Mouse (Mus musculus) heart, adult 11 months (tissue): ENCODE data around the gene Miga2.

Experiments
- DNase-seq: peaks from one replicate; pipeline ENCODE4 v3.0.0; 2022

Gene Miga2

DNA sequence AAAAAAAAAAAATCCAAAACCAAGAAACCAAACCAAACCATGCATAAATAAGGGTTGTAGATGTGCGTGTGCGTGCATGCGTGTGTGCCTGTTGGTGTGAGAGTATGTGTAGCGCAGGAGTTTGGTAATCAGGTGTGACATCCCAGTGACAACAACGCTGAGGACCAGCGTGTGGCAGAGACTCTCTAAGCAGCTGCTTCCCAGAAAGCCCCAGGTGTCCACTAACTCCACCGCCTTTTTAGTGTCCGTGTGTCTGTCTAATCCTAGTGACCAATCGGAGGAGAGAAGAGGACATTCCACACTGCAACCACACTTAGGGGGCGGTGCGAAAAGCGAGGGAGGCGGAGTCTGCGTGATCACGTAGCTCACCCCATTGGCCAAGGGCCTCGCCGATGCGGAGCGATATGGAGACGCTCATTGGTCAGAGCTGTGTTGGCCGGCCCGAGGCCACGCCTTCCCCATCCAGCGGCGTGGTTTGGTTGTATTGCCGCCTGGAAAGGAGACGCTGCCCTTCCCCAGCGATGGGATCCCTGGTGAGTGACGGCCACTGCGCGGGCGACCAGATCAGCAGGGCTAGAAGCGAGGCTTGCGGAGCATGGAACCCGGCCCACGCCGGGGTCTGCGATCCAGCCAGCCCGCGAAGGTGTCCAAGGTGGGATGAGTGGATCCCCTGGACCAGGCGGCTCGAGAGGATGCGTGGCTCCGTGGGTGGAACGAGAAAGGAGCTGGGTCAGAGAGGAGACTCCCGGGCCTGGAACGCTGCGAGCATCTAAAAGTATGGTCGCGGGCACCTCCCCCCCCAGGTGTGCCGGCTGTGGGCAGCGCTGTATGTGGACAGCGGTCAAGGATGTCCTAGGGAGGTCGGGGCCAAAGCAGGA is at the start of gene Miga2:
Gene Miga2 (plus strand): TSS at position 461 of the 878 bp plus-strand sequence.
- peak; percentile 100 for DNase-seq

DNA sequence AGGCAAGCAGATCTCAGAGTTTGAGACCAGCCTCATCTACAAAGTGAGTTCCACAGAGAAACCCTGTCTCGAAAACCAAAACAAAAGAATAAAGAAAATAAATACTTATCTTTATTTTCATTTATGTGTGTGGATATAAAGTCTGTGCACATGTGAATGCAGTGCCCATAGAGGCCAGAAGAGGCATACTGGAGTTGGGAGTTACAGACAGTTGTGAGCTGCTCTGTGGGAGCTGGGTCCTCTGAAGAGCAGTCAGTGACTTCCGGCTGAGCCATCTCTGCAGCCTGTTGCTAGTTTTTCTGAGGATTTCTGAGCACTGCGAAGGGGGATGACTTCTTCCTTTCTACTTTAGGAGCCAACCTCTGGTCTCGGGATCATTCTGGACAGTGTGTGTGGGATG is 47.9 kb upstream of the Miga2 start:
- DNase-seq: no peak

DNA sequence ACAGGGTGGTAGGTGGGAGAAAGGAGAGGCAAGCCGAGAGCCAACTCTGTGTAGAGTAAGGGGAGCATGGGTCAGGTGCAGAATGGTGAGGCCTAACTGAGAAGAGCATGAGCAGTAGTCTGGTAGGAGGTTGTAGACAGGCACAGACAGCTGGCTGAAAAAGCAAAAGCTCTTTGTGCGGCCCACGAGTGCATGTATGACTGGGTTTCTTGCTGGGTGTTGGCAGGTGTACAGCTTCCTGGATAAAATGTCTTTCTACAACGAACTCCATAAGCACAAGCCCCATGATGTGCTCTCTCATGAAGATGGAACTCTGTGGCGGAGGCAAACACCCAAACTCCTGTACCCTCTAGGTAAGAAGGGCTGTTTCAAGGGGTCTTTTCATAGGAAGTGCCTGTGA is 47.1 kb upstream of the Miga2 start:
- DNase-seq: no peak

DNA sequence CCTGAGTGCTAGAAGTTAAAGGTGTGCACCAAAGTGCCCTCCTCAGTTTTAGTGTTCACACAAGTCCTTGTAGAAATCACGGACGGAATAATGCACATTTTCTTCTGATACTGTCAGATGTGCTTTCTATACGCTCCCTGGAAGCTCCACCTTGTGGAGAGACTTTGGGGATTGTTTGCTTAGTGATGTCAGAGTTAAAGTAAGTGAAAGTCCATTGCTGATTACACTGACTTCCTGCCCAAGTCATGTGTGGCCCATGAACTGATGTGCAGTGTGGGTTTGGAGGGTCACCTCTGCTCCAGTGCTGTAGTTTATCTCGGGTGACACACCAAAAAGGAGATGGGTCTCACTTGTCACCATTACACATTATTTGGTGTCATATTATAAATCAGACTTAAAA is 44.8 kb upstream of the Miga2 start:
- no peak for DNase-seq

DNA sequence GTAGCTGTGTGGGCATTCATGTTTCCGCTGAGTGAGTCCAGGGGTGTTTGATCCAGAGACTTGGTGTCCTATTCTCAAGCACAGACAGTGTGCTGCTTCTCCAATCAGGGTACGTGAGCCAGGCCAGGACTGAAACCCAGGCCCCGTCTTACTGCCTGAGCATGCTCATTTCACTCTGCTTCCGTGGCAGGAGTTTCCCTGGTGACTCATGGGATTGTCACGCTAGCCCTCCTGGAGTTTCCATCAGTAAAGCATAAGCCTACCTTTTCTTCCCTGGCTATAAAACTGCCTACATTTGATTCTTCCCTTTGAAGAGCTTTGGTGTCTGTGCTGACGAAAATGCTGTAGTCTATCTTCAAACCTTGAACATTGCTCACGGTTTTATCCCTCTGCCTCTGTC is 40.9 kb upstream of the Miga2 start:
- DNase-seq: no peak

DNA sequence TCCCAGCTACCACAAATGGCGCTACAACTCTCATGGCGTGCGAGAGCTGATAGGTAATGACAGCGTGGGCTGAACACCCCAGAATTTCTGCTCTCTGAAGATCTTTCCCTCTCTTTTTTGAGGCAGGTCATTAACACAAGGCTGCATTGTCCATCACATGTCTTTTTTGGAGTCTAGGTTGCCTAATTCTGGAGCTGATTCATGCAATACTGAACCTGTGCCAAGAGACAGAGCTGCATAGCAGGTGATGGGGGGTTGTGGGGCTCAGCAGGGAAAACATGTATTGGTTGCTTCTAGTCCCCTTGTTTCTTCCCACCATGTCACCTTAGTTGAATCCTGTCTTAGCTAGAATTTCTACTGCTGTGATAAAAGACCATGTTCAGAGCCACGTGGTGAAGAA is 38.7 kb upstream of the Miga2 start:
- no peak for DNase-seq

DNA sequence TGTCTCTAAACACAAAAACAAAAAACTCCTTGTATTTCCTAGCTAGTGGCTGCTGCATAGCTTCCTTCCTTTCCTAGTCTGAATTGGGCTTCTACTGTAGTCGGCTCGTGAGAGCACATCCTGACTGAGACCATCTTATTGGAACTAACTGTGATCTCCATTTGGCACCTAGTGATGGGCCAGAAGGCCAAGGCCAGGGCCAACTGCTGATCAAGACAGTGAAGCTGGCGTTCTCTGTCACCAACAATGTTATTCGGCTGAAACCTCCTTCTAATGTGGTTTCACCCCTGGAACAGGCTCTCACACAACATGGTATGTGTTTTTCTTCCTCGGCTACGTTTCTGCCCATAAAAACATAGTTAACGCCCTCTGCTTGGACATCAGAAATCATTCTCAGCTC is 36.8 kb upstream of the Miga2 start:
- no peak for DNase-seq

DNA sequence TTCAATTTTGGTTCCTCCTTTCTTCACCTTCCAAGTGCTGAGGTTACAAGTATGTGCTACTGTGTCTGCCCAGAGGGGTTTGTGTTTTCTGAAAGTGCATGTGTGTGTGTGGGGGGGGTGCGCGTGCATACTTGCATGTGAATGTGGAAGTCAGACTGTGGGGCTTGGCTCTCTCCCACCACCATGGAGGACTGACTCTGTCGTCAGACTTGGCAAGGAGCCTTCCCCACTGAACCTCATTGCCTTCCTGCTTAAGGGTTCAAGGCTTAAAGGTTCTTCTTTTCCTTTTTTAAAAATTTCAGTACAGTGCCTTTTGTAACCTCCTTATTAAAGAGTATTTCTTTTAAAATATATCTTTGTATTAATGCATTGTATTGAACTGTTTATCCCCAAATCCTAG is 35.2 kb upstream of the Miga2 start:
- DNase-seq: no peak

DNA sequence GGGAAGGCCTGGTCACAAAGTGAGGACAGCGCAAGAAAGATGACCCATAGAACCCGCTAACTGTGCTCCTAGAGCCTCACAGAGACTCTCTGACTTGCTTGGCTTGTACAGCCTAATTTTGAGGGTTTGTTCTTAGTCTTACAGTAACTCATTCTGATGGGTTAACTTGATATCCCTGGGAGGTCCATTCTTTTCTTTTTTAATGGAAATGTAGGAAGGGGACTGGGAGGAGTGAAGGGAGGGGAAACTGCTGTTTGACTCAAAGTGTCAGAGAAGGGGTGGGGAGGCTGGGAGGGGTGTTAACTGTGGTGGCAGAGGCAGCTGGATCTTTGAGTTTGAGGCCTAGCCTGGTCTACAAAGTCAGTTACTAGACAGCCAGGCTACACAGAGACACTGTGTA is 28.7 kb upstream of the Miga2 start:
- no peak for DNase-seq

DNA sequence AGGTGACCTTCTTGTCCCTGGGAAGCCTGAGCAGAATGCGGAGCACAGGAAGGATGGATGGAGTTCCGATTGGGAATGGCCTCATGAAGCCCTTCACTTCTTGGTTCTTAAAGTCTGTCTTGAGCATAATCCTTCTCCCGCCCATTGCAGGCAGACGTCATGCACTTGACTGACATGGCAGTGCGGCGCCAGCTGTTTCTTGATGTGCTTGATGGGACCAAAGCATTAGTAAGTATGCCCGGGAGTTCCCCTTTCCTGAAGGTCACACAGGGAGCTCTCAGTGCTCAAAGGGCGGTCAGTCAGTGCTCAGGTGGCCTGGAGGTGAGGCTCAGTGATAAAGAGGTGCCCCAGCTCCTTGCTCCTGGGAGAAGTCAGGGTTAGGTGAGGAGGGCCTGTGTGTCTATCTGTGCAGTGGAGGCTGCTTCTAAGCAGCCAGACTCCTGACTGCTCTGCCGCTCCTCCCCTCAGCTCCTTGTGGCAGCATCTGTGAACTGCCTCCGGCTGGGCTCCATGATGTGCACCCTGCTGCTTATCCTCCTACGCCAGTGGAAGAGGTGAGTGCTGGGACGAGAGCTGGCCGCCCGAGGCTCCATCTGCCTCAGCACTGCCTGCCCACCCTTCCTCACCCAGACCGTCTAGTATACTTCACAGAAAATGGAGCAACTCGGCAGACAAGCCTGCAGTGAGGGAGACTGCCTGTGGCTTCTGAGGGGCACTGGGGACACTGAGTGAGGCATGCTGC is 27.7 kb upstream of the Miga2 start:
- peak; percentile 87 for DNase-seq

DNA sequence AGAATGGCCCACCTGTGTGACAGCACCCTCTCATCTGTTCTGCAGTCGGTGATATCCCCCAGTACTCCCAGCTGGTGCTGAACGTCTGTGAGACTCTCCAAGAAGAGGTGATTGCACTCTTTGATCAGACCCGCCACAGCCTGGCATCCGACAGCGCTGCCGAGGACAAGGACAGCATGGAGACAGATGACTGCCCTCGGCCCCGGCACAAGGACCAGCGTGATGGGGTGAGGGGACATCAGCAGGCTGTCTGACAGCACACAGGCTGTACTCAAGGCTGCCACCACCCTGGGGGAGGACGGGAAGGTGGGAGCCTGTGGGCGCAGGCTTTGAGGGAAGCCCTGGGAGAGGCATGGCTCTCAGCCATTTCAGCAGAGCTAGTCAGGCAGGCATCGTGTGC is 26.9 kb upstream of the Miga2 start:
- DNase-seq: peak; percentile 83

DNA sequence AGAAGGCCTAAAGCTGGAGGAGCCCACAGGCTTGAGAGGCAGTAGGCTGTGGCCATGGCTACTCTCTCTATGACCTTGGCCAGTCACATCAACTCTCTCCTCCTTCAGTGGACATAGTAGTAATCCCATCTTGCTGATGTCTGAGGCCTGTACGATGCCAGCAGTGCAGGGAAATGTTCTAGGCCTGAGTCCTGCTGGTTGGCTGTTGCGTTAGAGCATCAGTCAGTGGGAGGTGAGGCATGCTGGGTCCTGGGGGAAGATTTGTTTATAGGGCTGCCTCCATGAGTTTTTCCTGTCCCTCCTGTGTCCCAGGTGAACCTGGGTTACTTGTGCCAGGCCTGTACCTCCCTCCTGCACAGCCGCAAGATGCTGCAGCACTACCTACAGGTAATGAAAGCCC is 22.0 kb upstream of the Miga2 start:
- peak; percentile 89 for DNase-seq

DNA sequence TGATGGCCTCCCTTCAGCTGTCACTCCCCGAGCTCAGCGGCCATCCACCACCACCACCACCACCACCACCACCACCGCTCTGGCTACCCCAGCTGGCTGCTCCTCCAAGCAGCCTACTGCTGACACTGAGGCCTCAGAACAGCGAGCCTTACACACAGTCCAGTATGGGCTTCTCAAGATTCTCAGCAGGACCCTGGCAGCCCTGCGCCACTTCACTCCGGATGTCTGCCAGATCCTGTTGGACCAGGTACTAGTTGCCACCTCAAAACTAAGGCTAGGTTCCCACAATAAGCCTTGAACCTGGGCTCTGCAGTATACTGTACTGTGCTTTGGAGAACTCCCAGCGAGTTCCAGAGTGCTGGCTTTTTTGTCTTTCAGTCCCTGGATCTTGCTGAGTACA is 21.5 kb upstream of the Miga2 start:
- peak; percentile 81 for DNase-seq

DNA sequence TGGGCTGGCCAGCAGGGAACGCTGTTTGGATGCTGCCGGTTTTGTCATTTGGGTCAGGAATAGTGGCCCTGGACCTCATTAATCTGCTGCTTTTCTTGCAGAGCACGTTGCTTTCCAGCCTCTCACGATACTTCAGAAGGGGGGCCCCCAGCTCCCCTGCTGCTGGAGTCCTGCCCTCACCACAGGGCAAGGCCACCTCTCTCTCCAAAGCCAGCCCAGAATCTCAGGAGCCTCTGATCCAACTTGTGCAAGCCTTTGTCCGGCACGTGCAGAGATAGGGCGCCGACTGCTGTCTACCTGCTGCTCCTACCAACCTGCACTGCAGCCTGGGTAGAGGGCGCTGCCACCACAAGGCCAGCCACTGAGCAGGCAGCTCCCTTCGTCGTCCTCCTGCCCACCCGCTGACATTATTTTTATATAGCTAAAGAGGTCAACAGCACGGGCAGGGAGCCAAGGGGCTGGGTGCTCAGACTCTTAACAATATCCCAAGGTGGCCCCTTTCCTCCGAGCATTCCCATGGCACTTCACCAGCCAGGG is 20.4 kb upstream of the Miga2 start:
- DNase-seq: peak; percentile 96

DNA sequence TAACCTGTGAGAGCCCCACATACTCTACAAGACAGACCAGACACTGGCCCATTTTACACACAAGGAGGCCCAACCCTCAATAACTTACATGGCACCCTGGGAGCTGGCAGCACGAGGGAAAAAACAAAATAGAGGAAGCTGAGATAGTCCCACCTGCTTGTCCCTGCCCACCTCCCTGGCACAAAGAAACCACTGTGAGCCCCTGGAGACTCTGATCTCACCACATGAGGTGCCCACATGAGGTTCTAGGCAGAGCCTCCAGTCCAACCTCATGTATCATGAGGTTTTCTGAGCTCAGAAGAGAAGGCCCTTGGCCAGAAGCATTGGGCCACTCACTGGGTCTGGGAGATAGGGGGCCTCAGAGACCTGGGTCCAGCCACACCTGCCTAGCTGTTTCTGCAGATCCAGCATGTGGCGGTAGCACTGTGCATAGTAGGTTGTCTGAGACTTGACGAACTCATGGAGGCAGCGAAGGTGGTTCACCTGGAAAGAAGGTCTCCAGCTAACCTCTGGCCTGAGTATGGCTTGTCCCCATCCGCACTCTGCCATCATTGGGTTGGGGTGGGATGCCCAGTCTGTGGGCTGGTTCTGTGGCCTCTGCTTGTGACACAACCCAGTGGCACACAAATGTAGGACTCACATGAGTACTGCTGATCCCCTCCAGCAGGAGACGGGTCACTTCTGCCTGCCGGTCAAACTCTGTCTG is 17.9 kb upstream of the Miga2 start:
- DNase-seq: no peak

DNA sequence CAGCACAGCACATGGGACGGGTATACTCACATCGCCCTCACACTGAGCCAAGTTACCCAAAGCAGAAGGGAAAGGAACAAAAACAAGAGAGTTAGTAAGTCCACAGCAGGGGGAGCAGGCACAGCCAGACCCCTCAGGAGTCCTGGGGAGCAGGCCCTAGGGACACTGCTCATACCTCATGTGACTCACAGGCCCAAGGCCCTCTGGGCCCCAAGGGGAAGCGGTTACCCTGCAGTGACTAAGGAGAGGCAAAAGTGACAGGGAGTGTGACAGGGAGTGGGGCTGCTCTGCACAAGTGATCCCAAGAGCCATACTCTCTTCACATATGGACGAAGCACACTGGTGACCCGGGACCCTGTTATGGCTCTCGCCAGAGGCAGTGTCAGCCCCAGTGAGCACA is 14.8 kb upstream of the Miga2 start:
- no peak for DNase-seq

DNA sequence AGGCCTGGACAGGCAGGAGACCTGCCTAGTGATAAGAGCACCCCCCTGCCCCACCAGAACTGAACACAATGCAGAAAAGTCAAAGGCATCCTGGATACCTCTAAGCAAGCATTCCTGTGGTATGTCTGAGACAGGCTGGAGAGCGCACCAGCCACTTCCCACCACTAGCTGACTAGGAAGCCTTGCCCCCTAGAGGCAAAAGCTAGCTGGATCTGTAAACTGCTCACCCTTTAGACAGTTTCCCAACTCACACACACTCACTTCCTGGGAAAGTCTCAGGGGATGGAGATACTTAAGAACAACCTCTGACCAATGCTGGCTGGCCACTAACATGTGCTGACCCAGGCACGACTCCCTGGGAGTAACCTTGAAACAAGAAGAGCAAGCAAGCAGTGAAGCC is 12.9 kb upstream of the Miga2 start:
- DNase-seq: peak; percentile 96

DNA sequence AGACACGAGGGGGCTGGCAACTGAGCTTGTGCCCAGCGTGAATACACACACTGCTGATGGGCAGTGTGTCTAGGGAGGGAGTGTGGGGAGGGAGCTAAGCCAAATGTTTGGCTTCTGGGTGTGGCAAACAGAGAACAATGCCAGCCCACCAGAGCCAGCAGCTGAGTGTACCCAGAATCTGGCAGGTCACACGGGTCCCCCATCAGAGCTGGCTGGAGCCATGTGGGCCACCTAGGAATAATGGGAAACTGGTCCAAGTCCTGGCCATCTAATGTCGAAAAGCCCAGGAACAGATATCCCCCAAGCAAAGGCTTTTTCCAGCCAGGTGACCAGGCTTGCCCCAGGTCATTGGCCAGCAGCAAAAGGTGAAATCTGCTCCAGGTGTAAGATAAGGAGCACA is 8.2 kb upstream of the Miga2 start:
- DNase-seq: no peak

DNA sequence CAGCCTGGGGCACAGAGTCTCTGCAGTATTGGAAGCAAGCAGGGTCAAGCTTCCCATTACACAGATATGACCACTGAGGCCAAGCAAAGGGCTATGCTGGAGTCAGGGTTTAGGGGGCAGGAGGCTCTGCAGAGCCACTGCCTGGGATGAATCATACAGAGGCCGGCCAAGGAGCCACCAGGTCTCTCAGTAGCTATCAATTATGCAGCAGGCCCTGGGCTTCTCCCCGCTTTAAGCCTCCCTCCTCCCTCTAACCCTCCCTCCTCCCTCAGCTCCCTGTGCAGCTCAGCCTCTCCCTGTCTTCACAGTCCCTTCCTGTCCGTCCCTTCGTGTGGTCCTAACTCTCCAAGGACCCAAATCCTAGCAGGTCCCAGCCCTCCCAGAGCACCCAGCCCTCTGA is 7.8 kb upstream of the Miga2 start:
- DNase-seq: no peak

DNA sequence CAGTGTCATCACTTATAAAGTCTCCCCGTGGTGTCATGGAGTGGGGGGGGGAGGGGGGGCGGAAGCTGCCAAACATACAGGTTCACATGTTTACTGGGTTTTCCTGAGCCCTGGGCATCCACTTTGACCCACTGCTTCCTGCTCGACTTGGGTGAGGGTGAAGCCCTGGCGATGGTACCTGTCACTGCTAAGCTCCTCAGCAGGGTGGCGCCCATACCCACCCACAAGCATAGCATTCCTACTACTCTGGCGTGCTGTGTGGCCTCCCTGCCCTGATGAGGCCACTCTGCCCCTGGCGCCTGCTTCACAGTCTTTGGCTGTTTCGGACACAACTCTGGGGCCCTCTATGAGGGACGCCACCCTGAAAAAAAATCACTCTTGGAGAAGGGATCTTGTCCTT is 7.1 kb upstream of the Miga2 start:
- DNase-seq: no peak

DNA sequence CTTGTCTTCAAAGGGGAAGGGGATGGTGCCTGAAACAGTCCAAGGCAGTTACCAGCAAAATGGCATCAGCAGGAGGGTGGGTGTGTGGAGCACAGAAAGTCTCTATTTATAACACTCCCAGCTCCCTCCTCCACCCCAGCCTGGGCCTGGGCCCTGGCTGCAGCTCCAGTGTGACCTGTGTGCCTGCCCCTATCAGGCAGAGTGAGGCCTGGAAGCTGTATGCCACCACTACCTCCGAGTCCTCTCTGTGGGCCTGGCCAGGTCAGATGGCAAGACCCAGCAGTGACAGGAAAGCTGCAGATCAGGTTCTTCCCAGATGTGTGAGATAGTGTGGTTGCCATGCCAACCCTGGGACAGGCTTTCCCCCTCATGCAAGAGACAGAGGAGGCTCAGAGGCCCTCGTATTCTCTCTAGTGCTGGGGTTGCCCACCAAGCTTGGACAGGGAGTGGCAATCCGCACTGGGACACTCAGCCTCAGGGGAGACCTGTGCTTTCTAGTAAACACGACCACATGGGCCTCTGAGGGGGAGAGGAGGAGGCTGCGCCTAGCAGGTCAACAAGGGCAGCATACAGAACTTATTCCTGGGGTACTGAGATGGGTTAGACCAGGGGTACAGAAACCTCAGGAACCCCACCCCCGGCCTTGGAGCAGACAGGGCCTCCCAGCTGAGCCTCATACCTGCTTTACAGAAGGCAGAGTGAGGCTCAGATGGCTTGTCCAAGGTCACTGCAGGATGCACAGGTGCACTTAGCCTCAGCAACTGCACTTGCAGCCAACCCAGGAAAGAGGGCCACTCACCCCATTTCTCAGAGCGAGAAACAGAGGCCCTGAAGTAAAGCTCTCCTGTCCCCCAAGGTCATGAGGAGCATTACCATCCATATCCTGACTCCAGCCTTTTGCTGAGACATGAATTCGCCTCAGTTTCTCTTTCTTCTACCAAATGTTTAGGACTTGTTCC is 6.2 kb upstream of the Miga2 start:
- DNase-seq: peak; percentile 96
